Mouse (Mus musculus): Measurements from ENCODE around the gene Ldlrad3.

DNA sequence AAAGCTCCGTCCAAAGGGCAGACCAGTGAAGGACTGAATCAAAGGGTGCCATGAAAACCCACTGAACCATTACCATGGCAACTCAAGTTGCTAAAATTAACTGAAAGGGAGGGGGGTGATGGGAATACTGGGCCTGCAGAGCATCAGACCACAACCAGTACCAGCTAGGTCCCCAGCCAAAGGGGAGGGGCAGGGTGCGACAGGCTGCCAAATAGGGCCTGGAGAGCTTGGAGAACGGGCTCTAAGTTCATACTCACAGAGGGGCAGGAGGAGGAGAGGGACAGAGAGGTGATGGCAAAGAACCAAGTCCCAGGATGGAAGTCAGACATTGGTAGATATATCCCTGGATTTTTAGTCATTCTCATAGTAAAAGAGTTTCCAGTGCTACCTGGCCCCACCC lies 222.8 kb downstream of the Ldlrad3 start:
- TF ChIP-seq CTCF (IDR thresholded peaks at IDR 0.05; ENCODE audit: low read depth, low read length) (no peak), POLR2A (IDR thresholded peaks at IDR 0.05; ENCODE audit: borderline replicate concordance, low read depth, low read length) (no peak)
